Mouse (Mus musculus): Measurements from ENCODE around the gene Gpr22. TPM values are rescaled to one million over a fixed set of nuclear protein-coding genes. Genes with fewer than 3 reads are reported as not detected.

Gpr22 gene
- polyA plus RNA-seq, 1 experiment: not detected

- Histone ChIP-seq H3K4me1 (ENCODE audit: control insufficient read depth, insufficient read depth, low read length) (no peaks in the 10 kb centered on the region), H3K36me3 (ENCODE audit: control insufficient read depth, insufficient read depth, low read length) (no peaks in the 10 kb centered on the region), H3K27ac (ENCODE audit: control insufficient read depth, insufficient read depth, low read depth, low read length) (no peak overlapping the region), H3K27me3 (ENCODE audit: control insufficient read depth, insufficient read depth, low read length) (no peaks in the 10 kb centered on the region), H3K4me3 (ENCODE audit: control insufficient read depth, low read depth, low read length) (no peak overlapping the region)
- TF ChIP-seq CTCF (IDR thresholded peaks at IDR 0.05; ENCODE audit: control insufficient read depth, insufficient read depth, insufficient replicate concordance, low read depth, low read length) (no peak), POLR2A (IDR thresholded peaks at IDR 0.05; ENCODE audit: control insufficient read depth, low read depth, low read length) (no peak)
These were observed 4.1 kb downstream of the Gpr22 start for GRCm38 (mm10) chr12:31709665-31710064.

DNA sequence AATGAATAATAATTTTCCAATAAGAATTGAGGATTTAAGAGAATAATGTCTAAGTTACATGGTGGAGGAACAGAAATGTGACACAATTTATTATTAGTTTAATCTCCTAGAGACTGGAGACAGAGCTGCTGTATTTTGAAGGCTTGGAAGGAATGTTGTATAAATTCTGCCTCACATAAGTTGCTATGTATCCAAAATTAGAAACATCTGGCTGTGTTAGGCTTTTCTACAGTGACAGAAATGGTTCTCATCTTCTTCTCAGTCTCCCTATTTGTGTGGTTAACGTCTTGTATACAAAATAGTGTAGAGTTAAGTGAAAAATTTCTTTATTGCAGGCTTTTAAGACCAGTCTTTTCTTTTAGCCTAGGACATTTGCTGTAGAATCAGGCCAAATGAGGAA lies 6.2 kb downstream of the Gpr22 start:
- no peak for TF ChIP-seq POLR2A (IDR thresholded peaks at IDR 0.05; ENCODE audit: control insufficient read depth, low read depth, low read length)
- no peak for TF ChIP-seq CTCF (IDR thresholded peaks at IDR 0.05; ENCODE audit: control insufficient read depth, insufficient read depth, insufficient replicate concordance, low read depth, low read length)
- no peaks in the 10 kb centered on the region for H3K36me3 ChIP-seq (ENCODE audit: control insufficient read depth, insufficient read depth, low read length)
- H3K27me3 ChIP-seq (ENCODE audit: control insufficient read depth, insufficient read depth, low read length): no peaks in the 10 kb centered on the region
- H3K4me3 ChIP-seq (ENCODE audit: control insufficient read depth, low read depth, low read length): no peak overlapping the region
- H3K27ac ChIP-seq (ENCODE audit: control insufficient read depth, insufficient read depth, low read depth, low read length): no peak overlapping the region
- H3K4me1 ChIP-seq (ENCODE audit: control insufficient read depth, insufficient read depth, low read length): no peaks in the 10 kb centered on the region

DNA sequence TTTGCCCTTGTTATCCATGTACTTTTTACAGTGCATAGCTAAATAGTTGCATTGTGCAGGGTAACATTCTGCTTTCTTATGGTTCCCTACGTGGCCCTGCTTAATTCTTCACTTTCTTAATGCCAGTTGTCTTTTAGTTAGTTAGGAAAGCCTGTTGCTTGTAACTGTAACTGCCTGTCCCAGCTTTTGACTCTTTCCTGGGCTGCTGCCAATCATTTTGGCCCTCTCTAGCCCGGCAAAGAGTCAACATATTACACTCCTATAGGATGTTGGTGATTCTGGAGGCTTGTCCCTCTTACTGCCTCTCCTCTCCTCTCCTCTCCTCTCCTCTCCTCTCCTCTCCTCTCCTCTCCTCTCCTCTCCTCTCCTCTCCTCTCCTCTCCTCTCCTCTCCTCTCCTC lies 7.6 kb downstream of the Gpr22 start:
- Histone ChIP-seq H3K27ac (ENCODE audit: control insufficient read depth, insufficient read depth, low read depth, low read length) (no peak overlapping the region), H3K36me3 (ENCODE audit: control insufficient read depth, insufficient read depth, low read length) (no peaks in the 10 kb centered on the region), H3K4me3 (ENCODE audit: control insufficient read depth, low read depth, low read length) (no peak overlapping the region), H3K27me3 (ENCODE audit: control insufficient read depth, insufficient read depth, low read length) (no peaks in the 10 kb centered on the region), H3K4me1 (ENCODE audit: control insufficient read depth, insufficient read depth, low read length) (no peaks in the 10 kb centered on the region)
- TF ChIP-seq CTCF (IDR thresholded peaks at IDR 0.05; ENCODE audit: control insufficient read depth, insufficient read depth, insufficient replicate concordance, low read depth, low read length) (no peak), POLR2A (IDR thresholded peaks at IDR 0.05; ENCODE audit: control insufficient read depth, low read depth, low read length) (no peak)

DNA sequence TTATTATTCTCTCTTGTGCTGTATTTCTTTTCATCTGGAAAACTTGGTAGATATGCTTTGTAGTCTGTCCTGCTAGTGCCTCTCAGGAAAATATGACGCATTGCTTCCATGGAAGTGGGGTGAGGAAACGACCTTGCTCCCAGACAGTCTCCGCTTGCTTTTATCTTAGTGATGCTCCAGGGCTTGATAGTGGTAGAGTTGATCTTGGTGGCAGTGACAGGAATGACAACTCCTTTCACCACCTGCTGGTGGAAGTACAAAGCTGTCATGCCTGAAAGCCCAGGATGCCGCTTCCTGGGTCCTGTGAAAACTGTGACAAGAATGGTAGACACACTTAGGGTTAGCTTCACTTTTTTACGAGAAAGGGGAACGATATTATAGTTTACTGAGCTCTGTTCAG lies 9.8 kb downstream of the Gpr22 start:
- no peaks in the 10 kb centered on the region for H3K27me3 ChIP-seq (ENCODE audit: control insufficient read depth, insufficient read depth, low read length)
- no peak overlapping the region for H3K27ac ChIP-seq (ENCODE audit: control insufficient read depth, insufficient read depth, low read depth, low read length)
- TF ChIP-seq POLR2A (IDR thresholded peaks at IDR 0.05; ENCODE audit: control insufficient read depth, low read depth, low read length) (no peak), CTCF (IDR thresholded peaks at IDR 0.05; ENCODE audit: control insufficient read depth, insufficient read depth, insufficient replicate concordance, low read depth, low read length) (no peak)
- no peaks in the 10 kb centered on the region for H3K36me3 ChIP-seq (ENCODE audit: control insufficient read depth, insufficient read depth, low read length)
- H3K4me3 ChIP-seq (ENCODE audit: control insufficient read depth, low read depth, low read length): no peak overlapping the region
- H3K4me1 ChIP-seq (ENCODE audit: control insufficient read depth, insufficient read depth, low read length): no peaks in the 10 kb centered on the region

DNA sequence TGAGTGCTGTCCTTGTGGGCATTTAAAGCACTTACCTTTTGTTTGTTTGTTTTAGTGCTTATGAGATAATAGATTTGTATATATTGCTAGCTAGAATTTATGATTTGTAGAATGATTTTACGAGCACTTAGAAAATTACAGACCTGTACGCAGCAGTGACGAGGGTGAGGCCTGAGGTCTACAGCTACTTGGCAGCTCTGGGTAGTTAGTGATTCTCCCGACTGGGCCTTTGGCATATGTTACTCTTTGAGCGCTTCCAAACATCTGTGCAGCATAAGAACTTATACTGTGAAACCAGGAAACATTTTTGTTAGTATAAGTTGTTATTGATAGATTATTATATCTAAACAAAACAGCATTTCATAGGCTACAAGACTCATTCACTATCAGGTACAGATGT lies 12.3 kb downstream of the Gpr22 start:
- no peaks in the 10 kb centered on the region for H3K4me1 ChIP-seq (ENCODE audit: control insufficient read depth, insufficient read depth, low read length)
- no peaks in the 10 kb centered on the region for H3K36me3 ChIP-seq (ENCODE audit: control insufficient read depth, insufficient read depth, low read length)
- H3K27ac ChIP-seq (ENCODE audit: control insufficient read depth, insufficient read depth, low read depth, low read length): no peak overlapping the region
- H3K27me3 ChIP-seq (ENCODE audit: control insufficient read depth, insufficient read depth, low read length): no peaks in the 10 kb centered on the region
- TF ChIP-seq CTCF (IDR thresholded peaks at IDR 0.05; ENCODE audit: control insufficient read depth, insufficient read depth, insufficient replicate concordance, low read depth, low read length) (no peak), POLR2A (IDR thresholded peaks at IDR 0.05; ENCODE audit: control insufficient read depth, low read depth, low read length) (no peak)
- H3K4me3 ChIP-seq (ENCODE audit: control insufficient read depth, low read depth, low read length): no peak overlapping the region

DNA sequence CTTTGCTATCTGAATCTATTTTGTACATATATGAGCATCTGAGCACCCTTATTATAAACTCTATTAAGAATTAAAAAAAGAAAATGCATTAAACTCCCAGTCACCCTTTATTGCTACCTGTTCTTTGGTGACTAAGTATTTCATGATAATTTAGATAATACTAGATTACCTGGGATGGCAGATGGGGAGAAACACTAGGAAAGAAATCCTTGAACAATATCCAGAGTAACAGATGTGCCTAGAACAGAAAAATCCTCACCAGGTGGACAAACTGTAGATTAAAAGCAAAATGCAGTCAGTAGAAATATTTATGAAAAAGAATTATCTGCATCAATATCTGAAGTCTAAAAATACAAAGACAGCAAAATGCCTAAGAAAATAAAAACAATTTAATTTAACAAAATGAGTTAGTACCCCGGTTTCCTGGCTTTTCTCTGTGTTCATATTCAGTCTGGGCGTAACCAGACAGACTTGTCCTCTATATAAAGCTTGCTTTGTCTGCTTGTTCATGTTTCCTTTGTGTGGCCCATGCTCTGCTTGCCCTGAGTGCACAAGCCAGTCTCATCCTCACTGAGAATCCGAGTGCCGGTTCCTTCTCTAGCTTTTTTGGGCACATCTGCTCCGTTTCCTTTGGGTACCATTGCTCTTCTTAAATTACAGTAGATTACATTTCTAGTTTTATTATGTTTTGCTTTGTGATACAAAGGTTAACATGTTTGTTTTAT lies 13.0 kb downstream of the Gpr22 start:
- H3K27me3 ChIP-seq (ENCODE audit: control insufficient read depth, insufficient read depth, low read length): no peaks in the 10 kb centered on the region
- no peaks in the 10 kb centered on the region for H3K4me1 ChIP-seq (ENCODE audit: control insufficient read depth, insufficient read depth, low read length)
- no peak overlapping the region for H3K4me3 ChIP-seq (ENCODE audit: control insufficient read depth, low read depth, low read length)
- H3K36me3 ChIP-seq (ENCODE audit: control insufficient read depth, insufficient read depth, low read length): no peaks in the 10 kb centered on the region
- no peak for TF ChIP-seq CTCF (IDR thresholded peaks at IDR 0.05; ENCODE audit: control insufficient read depth, insufficient read depth, insufficient replicate concordance, low read depth, low read length)
- TF ChIP-seq POLR2A (IDR thresholded peaks at IDR 0.05; ENCODE audit: control insufficient read depth, low read depth, low read length): no peak
- no peak overlapping the region for H3K27ac ChIP-seq (ENCODE audit: control insufficient read depth, insufficient read depth, low read depth, low read length)

DNA sequence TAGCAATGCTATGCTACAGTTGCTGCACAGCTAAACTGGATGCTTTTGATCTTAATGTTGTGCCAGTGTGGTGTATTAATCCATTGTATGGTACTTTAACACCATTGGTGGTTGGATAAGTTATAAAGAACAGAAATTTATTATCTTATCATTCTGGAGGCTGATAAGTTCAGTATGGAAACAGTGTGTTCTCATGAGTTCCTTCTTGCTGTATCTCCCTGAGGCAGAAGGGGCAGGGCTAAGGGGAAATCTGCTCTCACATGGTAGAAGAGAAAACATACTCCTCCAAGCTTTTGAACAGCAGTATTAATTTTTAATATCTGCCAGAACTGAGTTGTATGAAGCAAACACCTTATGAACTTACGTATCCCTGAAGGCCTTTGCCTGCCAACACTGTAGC lies 20.5 kb downstream of the Gpr22 start:
- Histone ChIP-seq H3K27me3 (ENCODE audit: control insufficient read depth, insufficient read depth, low read length) (no peaks in the 10 kb centered on the region), H3K4me1 (ENCODE audit: control insufficient read depth, insufficient read depth, low read length) (no peaks in the 10 kb centered on the region), H3K27ac (ENCODE audit: control insufficient read depth, insufficient read depth, low read depth, low read length) (no peak overlapping the region), H3K36me3 (ENCODE audit: control insufficient read depth, insufficient read depth, low read length) (no peaks in the 10 kb centered on the region), H3K4me3 (ENCODE audit: control insufficient read depth, low read depth, low read length) (no peak overlapping the region)
- TF ChIP-seq POLR2A (IDR thresholded peaks at IDR 0.05; ENCODE audit: control insufficient read depth, low read depth, low read length): no peak
- TF ChIP-seq CTCF (IDR thresholded peaks at IDR 0.05; ENCODE audit: control insufficient read depth, insufficient read depth, insufficient replicate concordance, low read depth, low read length): no peak
